Mouse (Mus musculus): Measurements from ENCODE around the gene Tbx3.
A peak's percentile ranks its signal among the peaks of the same experiment; 100 is the strongest.

The Tbx3 gene

DNA sequence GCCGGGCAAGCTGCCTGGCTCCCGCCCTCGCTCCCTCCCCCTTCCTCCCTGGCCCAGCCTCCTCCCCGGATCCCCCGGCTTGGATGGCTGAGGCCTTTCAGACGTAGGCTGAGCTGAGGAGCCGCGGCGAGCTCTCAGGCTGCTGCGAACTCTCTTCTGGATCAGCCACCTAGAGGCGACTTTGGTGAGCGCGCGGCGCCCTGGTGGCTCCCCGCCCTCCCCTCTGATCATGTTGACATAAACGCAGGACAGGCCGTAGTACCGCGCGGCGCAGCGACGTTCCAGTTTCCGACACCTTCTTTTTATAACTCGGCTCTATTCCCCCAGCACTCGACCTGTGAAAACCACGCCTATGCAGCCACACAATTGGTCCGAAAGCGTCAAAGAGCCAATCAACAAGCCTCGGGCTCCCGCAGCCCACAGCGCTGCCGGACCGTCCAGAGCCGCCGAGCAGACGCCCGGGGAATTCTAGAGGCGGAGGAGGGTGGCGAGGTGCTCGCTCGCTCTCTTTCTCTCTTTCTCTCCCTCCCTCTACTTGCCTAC, at the start of gene Tbx3:
Gene Tbx3 (plus strand): TSS at position 104 of the 543 bp plus-strand sequence.
- peak; percentile 99 for DNase-seq (ENCODE audit: low read depth, low spot score)

DNA sequence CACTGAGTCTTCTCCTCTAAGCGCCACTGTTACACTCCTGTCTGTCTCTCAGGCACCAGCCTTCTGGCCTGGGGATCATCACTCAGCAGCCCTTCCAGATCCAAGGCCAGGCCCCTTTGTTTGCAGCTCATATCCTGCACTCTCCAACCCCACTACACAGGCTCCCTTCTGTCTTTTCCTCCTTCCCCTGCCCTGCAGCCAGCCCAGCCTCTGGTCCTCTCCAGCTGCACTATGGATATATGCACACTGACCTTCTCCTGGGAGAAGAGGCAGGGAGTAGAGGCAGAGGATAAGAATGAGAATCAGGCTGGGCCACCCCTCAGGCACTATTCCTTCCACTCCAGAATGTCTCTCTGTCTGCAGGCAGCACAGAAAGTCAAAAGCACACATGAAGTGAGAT, 48.4 kb upstream of the Tbx3 start:
- no peak for DNase-seq (ENCODE audit: low read depth, low spot score)

DNA sequence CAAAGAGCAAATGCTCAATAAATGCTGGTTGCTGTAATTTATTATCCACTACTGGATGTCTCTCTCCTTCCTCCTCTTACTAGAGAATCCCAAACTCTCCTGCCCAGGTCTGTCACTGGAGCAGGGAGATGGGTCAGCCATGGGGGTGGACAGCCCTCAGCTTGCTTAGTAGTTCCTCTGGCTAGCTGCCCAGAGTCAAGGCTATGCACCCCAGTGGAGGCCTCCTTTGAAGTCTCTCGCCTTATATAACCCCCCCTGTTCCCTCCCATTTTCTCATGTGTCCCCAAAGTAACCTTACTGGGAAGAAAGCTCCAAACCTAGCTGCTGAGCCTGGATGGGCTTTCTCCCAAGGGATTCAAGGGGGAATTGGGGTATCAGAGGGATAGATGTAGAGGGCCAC, 45.9 kb upstream of the Tbx3 start:
- no peak for DNase-seq (ENCODE audit: low read depth, low spot score)

DNA sequence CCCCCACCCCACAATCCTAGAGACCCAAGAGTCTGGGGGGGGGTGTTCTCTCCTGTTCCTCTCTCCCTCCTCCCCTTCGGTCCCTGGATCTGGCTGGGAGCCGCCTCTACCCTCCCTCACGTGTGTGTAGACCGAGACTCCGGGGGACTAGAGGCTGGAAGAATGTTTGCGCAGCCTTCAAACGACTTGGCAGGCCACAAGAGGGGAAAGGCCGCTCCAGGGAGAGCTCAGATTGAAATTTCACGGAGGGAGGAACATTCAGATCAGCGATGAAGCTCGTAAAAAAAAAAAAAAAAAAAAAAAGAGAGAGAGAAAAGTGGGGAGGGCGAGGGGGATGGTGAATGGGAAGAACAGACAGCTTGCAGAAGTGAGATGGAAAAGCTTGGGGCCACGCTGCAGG, 44.9 kb upstream of the Tbx3 start:
- DNase-seq (ENCODE audit: low read depth, low spot score): peak; percentile 38

DNA sequence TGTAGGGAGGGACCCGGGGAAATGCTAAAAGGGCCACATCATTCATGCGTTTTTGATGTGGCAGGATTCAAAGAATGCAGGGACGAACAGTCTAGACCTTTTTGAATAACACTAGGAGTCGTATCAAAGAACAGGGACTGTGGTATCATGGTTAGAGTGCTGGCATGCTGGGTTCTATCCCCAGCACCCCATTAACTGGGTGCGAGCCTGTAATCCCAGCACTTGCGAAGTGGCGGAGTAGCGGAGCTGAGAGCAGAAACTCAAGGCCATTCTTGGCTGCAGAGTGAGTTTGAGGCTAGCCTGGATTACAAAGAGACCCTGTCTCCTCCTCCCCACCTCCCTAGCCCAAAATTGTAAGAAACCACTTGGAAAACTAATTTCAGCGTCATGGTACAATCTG, 44.3 kb upstream of the Tbx3 start:
- no peak for DNase-seq (ENCODE audit: low read depth, low spot score)

DNA sequence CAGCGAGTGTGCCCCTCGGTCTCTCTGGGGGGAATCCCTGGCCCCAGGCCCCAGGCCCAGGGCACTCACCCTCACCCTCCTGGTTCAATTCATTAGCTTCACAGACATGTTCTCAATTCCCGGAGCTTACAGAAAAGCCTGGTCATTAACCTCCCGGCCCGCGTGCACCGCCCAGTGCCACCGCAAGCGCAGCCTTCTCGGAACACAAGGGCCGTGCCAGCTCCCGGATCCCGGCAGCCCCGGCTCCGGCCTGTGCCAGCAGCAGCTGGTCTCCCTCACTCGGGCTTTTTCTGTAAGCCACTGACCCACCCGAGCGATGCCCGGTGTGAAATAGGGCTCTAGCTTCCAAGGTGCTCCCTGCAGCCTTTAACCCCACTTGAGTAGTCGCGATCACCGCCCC, 43.8 kb upstream of the Tbx3 start:
- DNase-seq (ENCODE audit: low read depth, low spot score): peak; percentile 19

DNA sequence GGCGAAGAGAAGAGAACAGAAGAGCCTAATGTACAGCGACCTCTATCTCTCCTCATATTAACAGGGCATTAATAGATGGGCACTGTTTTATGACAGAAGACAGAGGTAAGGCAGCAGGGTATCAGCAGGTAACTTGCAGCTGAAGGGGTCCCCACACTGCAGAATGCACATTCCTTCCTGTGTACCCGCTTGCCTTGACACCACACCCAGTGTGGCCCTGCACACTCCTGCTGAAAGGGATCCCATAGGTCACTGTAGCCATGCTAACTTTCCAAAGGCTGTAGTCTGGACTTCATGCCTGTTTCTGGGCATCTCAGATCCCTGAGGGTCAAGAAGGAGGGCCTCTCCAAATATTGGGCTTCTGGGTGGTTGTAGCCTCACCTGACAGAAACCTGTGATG, 42.4 kb upstream of the Tbx3 start:
- DNase-seq (ENCODE audit: low read depth, low spot score): no peak

DNA sequence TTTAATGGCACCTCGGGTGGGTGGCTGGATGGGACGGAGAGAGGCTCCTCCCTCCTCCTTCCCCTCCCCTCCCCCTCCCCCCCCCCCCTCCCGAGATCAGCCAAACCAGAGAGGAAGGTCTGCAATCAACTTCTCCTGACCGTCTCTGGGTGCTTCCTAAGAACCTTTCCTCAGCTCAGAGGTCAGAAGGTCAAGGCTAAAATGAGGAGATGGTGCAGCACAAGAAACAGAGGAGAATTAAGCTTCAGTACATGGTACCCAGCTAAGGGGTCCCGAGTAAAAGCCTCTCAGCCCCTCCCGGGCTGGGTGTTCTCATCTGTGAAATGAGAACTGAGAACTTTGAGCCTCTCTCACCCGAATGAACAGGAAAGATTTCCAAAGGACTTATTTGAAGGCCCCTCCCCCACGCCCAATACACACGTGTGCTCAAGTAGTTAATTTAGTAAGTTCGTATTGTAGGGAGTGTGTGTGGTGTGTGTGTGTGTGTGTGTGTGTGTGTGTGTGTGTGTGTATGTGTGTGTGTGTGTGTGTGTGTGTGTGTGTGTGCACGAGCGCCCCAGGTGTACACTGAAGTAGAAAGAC, 41.6 kb upstream of the Tbx3 start:
- DNase-seq (ENCODE audit: low read depth, low spot score): peak; percentile 91

DNA sequence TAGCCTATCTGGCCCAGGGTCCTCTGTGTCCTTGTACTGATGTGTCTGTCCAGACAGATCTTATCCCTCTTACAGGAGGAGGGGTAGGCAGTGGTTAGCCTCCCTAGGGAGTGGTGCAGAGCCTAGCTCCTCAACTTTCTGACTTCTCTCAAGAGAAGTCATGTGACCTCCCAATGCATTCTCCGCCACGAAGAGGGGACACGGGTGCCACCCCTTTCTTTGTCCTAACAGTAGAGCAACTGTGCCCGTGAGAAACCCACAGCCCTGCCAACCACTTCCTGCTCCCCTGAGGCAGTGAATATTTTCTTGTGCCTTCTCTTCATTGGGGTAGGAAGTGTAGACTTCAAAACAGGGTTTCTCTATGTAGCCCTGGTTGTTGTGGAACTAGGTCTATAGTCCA, 36.9 kb upstream of the Tbx3 start:
- DNase-seq (ENCODE audit: low read depth, low spot score): no peak

DNA sequence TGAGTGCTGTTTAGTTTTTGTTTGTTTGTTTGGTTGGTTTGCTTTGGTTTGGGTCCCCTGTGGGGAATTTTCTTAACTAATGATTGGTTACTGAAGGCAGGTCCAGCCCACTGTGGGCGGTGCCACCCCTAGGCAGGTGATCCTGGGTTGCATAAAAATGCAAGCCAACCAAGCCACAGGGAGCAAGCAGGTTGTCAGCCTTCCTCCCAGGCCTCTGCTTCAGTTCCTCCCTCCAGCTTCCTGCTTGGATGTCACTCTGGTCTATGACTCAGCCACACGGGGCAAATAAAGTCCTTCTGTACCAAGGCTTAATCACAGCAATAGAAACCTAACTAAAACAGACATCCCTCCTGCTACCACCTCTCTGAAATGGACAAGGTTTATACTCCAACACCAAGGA, 35.6 kb upstream of the Tbx3 start:
- peak; percentile 67 for DNase-seq (ENCODE audit: low read depth, low spot score)

DNA sequence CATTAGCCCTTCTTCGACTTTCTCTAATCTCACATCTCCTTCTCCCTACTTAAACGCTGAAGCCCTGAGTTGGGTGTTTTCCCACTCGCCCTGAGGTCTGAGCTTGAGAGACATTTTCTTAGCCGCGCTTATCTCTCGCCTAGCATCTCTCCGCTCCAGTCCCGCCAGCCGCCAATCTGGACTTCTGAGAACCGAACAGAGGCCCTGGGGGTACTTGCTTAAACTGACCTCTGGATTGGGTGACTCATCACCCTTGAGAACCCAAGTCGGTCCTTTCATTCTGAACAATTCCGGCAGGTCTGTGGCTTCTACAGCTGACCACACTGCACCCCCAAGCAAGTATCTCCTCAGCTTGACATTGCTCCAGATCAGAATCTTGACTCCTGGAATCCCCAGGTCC, 32.2 kb upstream of the Tbx3 start:
- DNase-seq (ENCODE audit: low read depth, low spot score): no peak

DNA sequence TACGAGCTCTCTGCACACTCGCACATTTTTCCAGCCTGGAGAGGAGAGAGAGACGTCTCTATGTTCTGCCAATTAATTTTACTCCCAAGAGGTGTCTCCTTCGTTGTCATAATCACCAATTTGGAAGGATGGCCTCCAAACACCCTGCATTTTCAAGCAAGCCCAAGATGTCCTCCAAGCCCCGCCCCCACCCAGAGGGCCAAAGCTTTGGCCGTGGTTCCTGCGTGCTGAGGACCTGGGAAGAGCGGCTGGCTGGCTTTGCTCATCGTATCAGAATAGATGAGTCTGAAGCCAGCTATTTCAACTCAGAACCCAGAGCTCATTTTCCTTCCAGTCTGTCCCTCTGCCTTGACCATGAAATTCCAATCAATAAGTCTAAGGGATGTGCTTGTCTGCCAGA, 29.4 kb upstream of the Tbx3 start:
- DNase-seq (ENCODE audit: low read depth, low spot score): no peak

DNA sequence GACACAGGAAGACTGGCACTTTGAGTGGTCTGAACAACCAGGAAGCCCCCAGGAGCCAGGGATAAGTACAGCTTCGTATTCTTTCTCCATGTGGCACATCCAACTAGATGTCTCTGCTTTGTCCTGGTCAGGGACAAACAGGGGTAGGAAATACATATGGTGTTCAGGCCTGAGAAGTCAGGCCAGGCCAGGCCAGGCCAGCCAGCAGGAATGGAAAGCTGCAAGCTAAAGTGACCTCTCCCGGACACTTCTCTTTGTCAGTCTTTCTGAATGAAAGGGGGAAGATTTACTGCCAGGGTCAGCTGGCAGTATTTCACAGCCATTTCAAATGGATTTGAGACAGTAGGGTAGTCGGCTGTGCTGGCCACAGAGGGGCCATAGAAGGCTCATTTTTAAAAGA, 28.8 kb upstream of the Tbx3 start:
- no peak for DNase-seq (ENCODE audit: low read depth, low spot score)

DNA sequence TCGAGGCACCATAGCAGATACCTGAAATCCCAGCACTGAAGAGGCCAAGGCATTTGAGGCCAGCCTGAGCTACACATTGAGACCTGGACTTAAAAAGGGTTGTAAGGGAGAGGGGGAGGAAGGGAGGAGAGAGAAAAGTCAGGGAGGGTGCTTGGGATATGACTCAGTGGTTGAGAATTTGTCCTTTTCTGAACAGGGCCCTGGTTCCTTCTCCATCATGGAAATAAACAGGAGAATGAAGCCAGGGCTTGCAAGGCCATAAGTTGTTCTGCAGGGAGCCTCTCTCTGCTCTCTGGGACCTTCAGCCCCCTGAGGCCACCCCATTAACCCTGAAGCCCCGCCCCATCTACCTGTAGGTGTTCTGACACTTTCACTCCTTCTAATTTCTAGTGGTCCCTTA, 23.5 kb upstream of the Tbx3 start:
- no peak for DNase-seq (ENCODE audit: low read depth, low spot score)

DNA sequence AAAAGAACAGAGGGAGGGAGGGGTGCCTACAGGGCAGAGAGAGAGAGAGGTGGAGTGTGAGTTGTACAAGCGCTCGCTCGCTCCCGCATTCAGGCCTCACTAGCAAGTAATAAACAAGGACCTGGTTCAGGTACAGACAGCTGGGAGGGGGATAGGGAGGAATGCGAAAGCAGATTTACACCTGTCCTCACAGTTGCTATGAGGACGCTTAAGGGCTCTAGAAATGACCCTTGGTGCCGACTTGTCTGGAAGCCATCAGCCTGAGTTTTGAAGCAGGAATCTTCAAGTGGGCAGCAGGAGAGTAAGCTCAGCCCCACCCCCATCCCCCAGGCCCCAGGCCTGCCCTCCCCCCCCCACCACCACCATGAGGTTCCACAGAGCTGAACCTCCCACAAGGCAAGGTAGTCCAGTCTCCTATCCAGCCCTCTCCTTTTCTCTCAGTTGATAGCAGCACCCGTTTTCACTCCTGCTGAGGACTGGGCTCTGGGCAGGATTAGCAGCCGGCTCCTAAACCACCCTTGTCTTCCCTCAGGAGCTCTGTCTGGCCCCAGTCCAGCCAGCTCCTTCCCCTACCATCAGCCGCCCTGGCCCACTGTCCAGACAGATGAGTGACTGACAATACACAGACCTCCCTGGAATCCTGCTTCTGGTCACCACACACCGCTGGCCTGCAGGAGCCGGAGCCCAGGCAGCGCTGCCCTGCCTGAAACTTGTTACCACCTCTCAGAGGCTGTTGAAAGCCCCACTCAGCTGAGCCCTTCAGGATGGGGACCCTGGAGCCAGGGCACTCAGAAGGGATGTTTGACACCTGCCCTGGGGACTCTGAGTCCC, 19.1 kb upstream of the Tbx3 start:
- no peak for DNase-seq (ENCODE audit: low read depth, low spot score)

DNA sequence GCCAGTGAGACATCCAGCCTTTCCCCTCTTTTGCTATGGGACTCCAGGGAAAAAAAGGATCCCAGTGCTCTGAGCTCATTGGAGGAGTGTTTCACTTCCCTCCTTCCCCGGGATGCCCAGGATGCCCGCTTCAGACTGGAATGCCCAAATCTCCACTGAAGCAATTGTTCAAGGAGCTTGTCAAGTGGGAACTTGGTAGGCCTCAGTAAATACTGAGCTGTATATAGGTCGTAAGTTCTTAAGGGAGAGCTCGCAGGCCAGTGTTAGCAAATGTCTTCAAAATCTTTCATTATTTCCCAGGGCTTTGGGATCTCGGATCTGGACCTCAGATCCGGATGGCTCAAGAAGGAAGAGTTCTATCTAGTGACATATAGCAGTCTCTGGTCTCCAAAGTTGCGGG, 14.1 kb upstream of the Tbx3 start:
- DNase-seq (ENCODE audit: low read depth, low spot score): no peak

DNA sequence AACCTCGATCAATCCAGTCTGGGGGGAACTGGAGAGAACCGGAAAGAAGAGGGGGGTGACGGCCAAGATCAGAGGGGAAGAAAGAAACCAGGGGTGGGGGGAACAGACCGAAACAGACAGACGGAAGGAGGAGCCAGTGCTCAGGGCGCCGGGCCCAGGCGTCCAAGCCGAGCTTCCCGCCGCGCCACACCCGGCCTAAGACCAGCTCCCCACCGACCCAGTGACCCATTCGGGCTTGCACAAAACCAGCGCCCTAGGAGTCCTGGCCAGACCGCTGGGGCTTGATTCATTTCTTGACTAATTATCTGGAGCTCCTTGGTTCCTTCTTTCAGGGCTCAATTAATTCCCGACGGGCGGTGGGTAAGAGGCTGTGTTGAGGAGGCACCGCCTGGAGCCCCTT, 13.6 kb upstream of the Tbx3 start:
- DNase-seq (ENCODE audit: low read depth, low spot score): peak; percentile 84

DNA sequence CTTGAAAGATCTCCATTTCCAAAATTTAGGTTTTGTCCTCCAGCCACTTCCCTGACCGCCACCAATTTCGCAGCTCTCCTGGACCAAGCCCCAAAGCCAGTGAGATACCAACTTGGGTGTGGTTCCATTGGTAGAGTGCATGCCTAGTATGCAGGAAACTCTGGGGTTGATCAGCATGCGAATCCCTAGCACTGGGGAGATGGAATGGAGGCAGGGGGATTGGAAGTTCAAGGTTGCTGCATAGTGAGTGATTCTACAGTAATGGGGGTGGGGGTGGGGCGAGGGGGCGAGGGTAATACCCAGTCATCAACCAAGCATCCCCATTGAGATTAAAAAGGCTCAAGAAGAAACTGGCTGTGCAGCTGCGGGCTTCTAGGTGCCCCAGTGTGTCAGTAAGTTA, 13.1 kb upstream of the Tbx3 start:
- DNase-seq (ENCODE audit: low read depth, low spot score): peak; percentile 98

DNA sequence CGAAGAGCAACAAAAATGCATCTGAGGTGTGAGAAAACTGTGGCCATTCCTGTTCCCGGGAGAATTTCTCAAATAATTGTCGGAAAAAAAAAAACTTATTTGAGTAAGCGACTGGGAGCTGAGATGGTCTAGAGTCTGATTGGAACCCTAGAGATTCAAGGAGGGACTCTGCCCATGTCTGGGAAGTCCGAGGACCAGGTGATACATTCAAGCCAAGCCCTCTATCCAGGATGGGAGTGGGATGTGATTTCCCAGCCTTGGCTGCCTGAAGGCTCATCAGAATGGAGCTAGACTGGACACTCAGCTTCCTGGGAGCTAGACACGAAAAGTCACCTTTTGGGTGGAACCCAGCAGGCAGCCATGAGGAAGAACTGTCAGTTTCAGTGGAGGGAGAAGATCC, 12.7 kb upstream of the Tbx3 start:
- peak; percentile 62 for DNase-seq (ENCODE audit: low read depth, low spot score)

DNA sequence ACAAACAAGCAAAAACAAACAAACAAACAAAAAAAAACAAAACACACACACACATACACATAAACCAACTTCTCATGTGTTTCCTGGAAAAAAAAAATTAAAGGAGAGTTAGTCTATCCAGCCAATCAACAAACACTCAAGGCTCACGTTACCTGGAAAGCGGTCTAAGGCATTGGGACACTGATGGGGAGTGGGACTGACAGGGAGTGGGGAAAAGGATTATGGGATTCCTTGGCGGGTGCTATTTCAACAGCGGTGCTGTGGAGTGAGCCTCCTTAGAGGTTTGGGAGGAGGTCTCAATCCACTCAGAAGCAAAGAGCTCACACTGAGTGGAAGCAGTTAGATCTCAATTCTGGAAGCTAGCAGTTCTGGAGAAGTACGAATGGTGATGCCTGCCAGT, 12.1 kb upstream of the Tbx3 start:
- DNase-seq (ENCODE audit: low read depth, low spot score): peak; percentile 86

DNA sequence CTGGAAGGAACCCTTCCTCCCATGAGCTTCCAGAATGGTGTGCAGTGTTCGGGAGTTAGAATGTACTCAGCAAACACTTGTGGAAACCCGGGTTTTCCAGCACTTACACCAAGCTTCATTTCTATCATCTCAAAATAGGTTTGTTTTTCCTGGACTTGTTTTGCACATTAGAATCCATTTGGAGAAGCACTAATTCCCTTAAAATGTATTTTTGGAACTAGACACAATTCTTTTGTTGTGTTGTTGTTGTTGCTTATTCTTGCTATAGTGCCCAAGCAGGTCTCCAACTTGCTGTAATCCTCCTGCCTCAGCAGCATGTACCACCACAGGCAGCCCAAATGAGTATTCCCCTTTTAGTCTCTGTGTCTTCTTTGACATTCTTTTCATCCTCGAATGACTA, 11.4 kb upstream of the Tbx3 start:
- no peak for DNase-seq (ENCODE audit: low read depth, low spot score)

DNA sequence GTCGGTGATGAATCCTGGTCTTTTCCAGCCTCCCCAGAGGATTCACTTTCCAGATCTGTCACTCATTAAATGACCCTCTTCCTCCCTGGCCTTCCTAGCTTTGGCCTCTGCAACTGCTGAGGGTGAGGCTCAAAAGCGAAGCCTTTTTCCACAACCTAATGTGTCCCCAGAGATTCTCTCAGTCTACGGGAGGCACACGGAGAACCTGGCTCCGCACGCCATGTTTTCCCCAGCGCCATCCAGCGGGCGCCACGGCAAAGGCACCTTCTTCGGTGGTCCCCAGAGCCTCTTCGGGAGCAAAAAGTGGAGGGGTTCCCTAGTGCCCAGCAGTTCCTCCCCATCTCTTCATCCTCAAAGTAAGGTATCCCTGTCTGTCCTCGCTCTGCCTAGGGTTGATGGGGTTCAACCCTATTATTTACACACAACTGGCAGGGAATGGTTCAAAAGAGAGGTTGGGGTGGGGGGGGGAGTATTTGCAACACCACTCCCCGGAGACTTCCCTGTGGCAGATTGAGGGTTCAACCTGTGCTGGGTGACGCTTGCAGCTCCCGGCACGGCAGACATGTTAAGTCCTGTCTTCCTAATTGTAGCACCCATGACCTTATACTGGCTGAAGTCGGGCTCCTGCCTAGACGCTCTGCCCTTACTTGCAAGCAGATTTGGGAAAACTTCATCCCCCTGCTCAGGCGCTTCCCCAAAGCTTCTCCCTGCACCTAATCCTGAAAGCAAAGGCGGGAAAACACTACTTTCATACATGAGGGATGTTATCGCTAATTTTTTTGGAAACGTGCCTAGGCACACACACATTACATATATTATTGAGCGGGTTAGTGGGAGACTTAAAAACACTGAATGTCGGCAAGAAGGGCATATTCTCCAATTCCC, 9.7 kb upstream of the Tbx3 start:
- DNase-seq (ENCODE audit: low read depth, low spot score): peak; percentile 69
